Mouse (Mus musculus) pancreas, adult 10 weeks (tissue): Measurements from ENCODE around the gene Phc2. TPM values are rescaled to one million over a fixed set of nuclear protein-coding genes. Genes with fewer than 3 reads are reported as not detected.

Experiments
- polyA plus RNA-seq: library from polyadenylated mRNA; stranded (reverse); fragments of 350-450 nt; fragmentation: Illumina TruSeq; extraction: RNeasy Lipid Tissue Mini Kit (QIAGEN cat#74804); gene quantifications from one replicate; pipeline ENCODE4 v1.2.3, GENCODE M21; 2015; ENCODE audit warnings: low read depth, low replicate concordance; ENCODE audit not compliant: insufficient read depth

The Phc2 gene
- 16.0 TPM for polyA plus RNA-seq

GRCm38 (mm10) chr4:128654505-128655381 lies at the start of gene Phc2:
Gene Phc2, plus strand, starts transcription at chr4:128654702.

GRCm38 (mm10) chr4:128609925-128610402 lies 44.5 kb upstream of the Phc2 start, which contains the start of gene Zscan20:
Gene Zscan20, minus strand, starts transcription at chr4:128610098.

GRCm38 (mm10) chr4:128618246-128618911 lies 36.1 kb upstream of the Phc2 start, which contains the start of gene Tlr12:
Gene Tlr12, minus strand, starts transcription at chr4:128618619.

GRCm38 (mm10) chr4:128755064-128755463 lies 100.6 kb downstream of the Phc2 start, which contains the start of gene A3galt2:
Gene A3galt2, plus strand, starts transcription at chr4:128755364.

Other genes with a start within 250 kb of the Phc2 start
- gene Zscan20, start 44.6 kb upstream of the Phc2 start, polyA plus RNA-seq, result 1.6 TPM
- 1.8 TPM for gene Tlr12, start 36.1 kb upstream of the Phc2 start, polyA plus RNA-seq
- gene A3galt2, start 100.7 kb downstream of the Phc2 start, polyA plus RNA-seq, result not detected
- gene Zfp362, start 151.3 kb downstream of the Phc2 start, polyA plus RNA-seq, result 5.7 TPM
- gene Trim62, start 228.9 kb downstream of the Phc2 start, polyA plus RNA-seq, result 0.90 TPM